Mouse (Mus musculus) frontal cortex, postnatal 10 days (tissue): ENCODE measurements around the gene Ipo11.

Experiments
- DNase-seq, 2 experiments: peaks; one replicate each; pipeline ENCODE4 v3.0.0; 2022; ENCODE audit warnings: low spot score in 2 of 2, mixed read lengths in 1 of 2

Ipo11 gene

GRCm38 (mm10) chr13:106904637-106905036 is 32.1 kb downstream of the Ipo11 start:
- DNase-seq, result no peak

- no peak for DNase-seq
Observed at GRCm38 (mm10) chr13:106894284-106894683, 42.5 kb downstream of the Ipo11 start.

GRCm38 (mm10) chr13:106893701-106894100 is 43.1 kb downstream of the Ipo11 start:
- DNase-seq, result no peak

GRCm38 (mm10) chr13:106893196-106893595 is 43.6 kb downstream of the Ipo11 start:
- no peak for DNase-seq

- DNase-seq, result no peak
Observed at GRCm38 (mm10) chr13:106887364-106887763, 49.4 kb downstream of the Ipo11 start.

- no peak for DNase-seq
Observed at GRCm38 (mm10) chr13:106884249-106884648, 52.5 kb downstream of the Ipo11 start.

- no peak for DNase-seq
Observed at GRCm38 (mm10) chr13:106876278-106876677, 60.5 kb downstream of the Ipo11 start.

- DNase-seq, result no peak
Observed at GRCm38 (mm10) chr13:106865547-106865946, 71.2 kb downstream of the Ipo11 start.

- DNase-seq, result no peak
Observed at GRCm38 (mm10) chr13:106858779-106859178, 78.0 kb downstream of the Ipo11 start.

- DNase-seq, result no peak
Observed at GRCm38 (mm10) chr13:106856556-106856955, 80.2 kb downstream of the Ipo11 start.

- DNase-seq, result no peak
Observed at GRCm38 (mm10) chr13:106847534-106847933, 89.2 kb downstream of the Ipo11 start.

- no peak for DNase-seq
Observed at GRCm38 (mm10) chr13:106844928-106845327, 91.8 kb downstream of the Ipo11 start.

GRCm38 (mm10) chr13:106842542-106842941 is 94.2 kb downstream of the Ipo11 start:
- DNase-seq, result no peak

GRCm38 (mm10) chr13:106838778-106839177 is 98.0 kb downstream of the Ipo11 start:
- DNase-seq, result no peak

- DNase-seq, result no peak
Observed at GRCm38 (mm10) chr13:106836527-106836879, 100.3 kb downstream of the Ipo11 start.

- no peak for DNase-seq
Observed at GRCm38 (mm10) chr13:106835844-106836526, 100.8 kb downstream of the Ipo11 start.

- no peak for DNase-seq
Observed at GRCm38 (mm10) chr13:106830029-106830428, 106.7 kb downstream of the Ipo11 start.

- no peak for DNase-seq
Observed at GRCm38 (mm10) chr13:106829327-106829997, 107.3 kb downstream of the Ipo11 start.

GRCm38 (mm10) chr13:106825618-106826017 is 111.1 kb downstream of the Ipo11 start:
- DNase-seq, result no peak

- DNase-seq, result no peak
Observed at GRCm38 (mm10) chr13:106823875-106824191, 112.9 kb downstream of the Ipo11 start.

- DNase-seq, result no peak
Observed at GRCm38 (mm10) chr13:106823121-106823874, 113.5 kb downstream of the Ipo11 start.

- no peak for DNase-seq
Observed at GRCm38 (mm10) chr13:106820149-106820548, 116.6 kb downstream of the Ipo11 start.

GRCm38 (mm10) chr13:106819749-106820148 is 117.0 kb downstream of the Ipo11 start:
- no peak for DNase-seq
